ENCODE assay signal across 19 mouse cellular contexts in the genomic region with DNA sequence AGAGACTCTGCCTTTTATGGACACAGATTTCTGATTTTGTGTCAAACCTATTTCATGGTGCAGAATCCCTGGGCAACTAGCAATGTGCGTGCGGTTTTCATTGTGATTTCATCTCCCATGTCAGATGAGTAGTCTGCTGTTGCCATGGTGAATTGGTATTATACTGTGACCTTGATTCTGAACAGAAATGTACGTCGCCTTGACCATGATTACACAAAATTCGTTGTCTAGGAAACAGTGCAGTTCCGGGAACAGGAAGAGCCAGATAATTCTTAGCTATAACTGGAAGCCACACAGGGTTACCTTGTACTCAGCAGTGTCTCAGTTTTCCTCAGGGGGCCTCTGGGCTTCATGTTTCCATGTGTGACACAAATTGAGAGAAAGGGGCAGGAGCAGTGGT. TPM values are rescaled to one million over a fixed set of nuclear protein-coding genes. Genes with fewer than 3 reads are reported as not detected.
DNase-seq lines count a peak whose midpoint lies in the region; ATAC-seq lines count a peak whose summit lies in the region.
"Had no signal": no experiment of that assay in that cellular context is flagged by ENCODE, and none has a peak within 500 bp of the region (broad histone marks: within the 10 kb centered on the region; RNA-seq: fewer than 3 reads in every experiment).

No protein-coding gene starts in this region.

- peak overlapping the region; percentile 53 for H3K27ac ChIP-seq in hindbrain, embryonic 13.5 days
- no peak overlapping the region for H3K27ac ChIP-seq in hindbrain, embryonic 12.5 days
- no peak overlapping the region for H3K27ac ChIP-seq in hindbrain, embryonic 16.5 days (ENCODE audit: low read depth, low read length)
- H3K27ac ChIP-seq: kidney, embryonic 15.5 days; left cerebral cortex, adult 2 months; lung, embryonic 15.5 days; stomach, embryonic 15.5 days had no signal

- H3K27me3 ChIP-seq in hindbrain, embryonic 13.5 days: no peaks in the 10 kb centered on the region
- H3K27me3 ChIP-seq in hindbrain, embryonic 12.5 days: no peaks in the 10 kb centered on the region
- H3K27me3 ChIP-seq in hindbrain, embryonic 16.5 days (replicated peaks; ENCODE audit: control insufficient read depth, insufficient read depth, low read length): no peaks in the 10 kb centered on the region
- H3K27me3 ChIP-seq: lung, embryonic 15.5 days; stomach, embryonic 15.5 days had no signal

- ATAC-seq in hindbrain, embryonic 13.5 days (ENCODE audit: low FRiP score): peak; percentile 43; the same call in 1 of the 2 replicates
- no peak for ATAC-seq in hindbrain, embryonic 12.5 days (ENCODE audit: low FRiP score)
- ATAC-seq in hindbrain, embryonic 16.5 days: peak; percentile 80

- H3K9ac ChIP-seq in hindbrain, embryonic 13.5 days: no peak overlapping the region
- no peak overlapping the region for H3K9ac ChIP-seq in hindbrain, embryonic 12.5 days
- no peak overlapping the region for H3K9ac ChIP-seq in hindbrain, embryonic 16.5 days (ENCODE audit: low read depth, low read length)
- H3K9ac ChIP-seq: kidney, embryonic 15.5 days; lung, embryonic 15.5 days; stomach, embryonic 15.5 days had no signal

- 64% methylated on average over 6 of the region's 6 CpGs for WGBS in hindbrain, embryonic 13.5 days
- WGBS in hindbrain, embryonic 12.5 days: 78% methylated on average over 6 of the region's 6 CpGs
- WGBS in hindbrain, embryonic 16.5 days: 42% methylated on average over 6 of the region's 6 CpGs

- no peaks in the 10 kb centered on the region for H3K36me3 ChIP-seq in hindbrain, embryonic 13.5 days
- no peaks in the 10 kb centered on the region for H3K36me3 ChIP-seq in hindbrain, embryonic 12.5 days
- H3K36me3 ChIP-seq in hindbrain, embryonic 16.5 days (ENCODE audit: control insufficient read depth, insufficient read depth, low read length): no peaks in the 10 kb centered on the region
- H3K36me3 ChIP-seq: kidney, embryonic 15.5 days; lung, embryonic 15.5 days; stomach, embryonic 15.5 days had no signal

- H3K4me3 ChIP-seq in hindbrain, embryonic 13.5 days: no peak overlapping the region
- no peak overlapping the region for H3K4me3 ChIP-seq in hindbrain, embryonic 12.5 days
- H3K4me3 ChIP-seq in hindbrain, embryonic 16.5 days (ENCODE audit: low read length): no peak overlapping the region
- H3K4me3 ChIP-seq: kidney, embryonic 15.5 days; left cerebral cortex, adult 2 months; lung, embryonic 15.5 days; megakaryocyte, embryonic 14.5 days; stomach, embryonic 15.5 days had no signal

- H3K4me1 ChIP-seq in hindbrain, embryonic 13.5 days (replicated peaks): 0 out of 2 replicates have a peak, but pooled peaks cover 3% of the 10 kb centered on the region
- H3K4me1 ChIP-seq in hindbrain, embryonic 12.5 days: no peaks in the 10 kb centered on the region
- no peaks in the 10 kb centered on the region for H3K4me1 ChIP-seq in hindbrain, embryonic 16.5 days (ENCODE audit: control insufficient read depth, insufficient read depth, low read depth, low read length)
- H3K4me1 ChIP-seq: kidney, embryonic 15.5 days; lung, embryonic 15.5 days; stomach, embryonic 15.5 days had no signal

- H3K4me2 ChIP-seq in hindbrain, embryonic 13.5 days: no peak overlapping the region
- H3K4me2 ChIP-seq in hindbrain, embryonic 12.5 days (replicated peaks): no peak overlapping the region
- H3K4me2 ChIP-seq in hindbrain, embryonic 16.5 days (ENCODE audit: low read length): no peak overlapping the region
- H3K4me2 ChIP-seq: kidney, embryonic 15.5 days; lung, embryonic 15.5 days; stomach, embryonic 15.5 days had no signal

- DNase-seq in right cerebral cortex, adult 2 months (ENCODE audit: low spot score in 2 of 2): peak; percentile 4 to 15
- DNase-seq in right cerebral cortex, postnatal 14 days: no peak
- no peak for DNase-seq in kidney, postnatal 14 days
- no peak for DNase-seq in ovary, adult 18-20 months (ENCODE audit: low spot score)
- DNase-seq: cerebellum, adult 18-20 months; embryo, embryonic 11 days; gastrocnemius, postnatal 36 days; thymus, postnatal 4 days had no signal

- H3K9me3 ChIP-seq in hindbrain, embryonic 13.5 days: no peaks in the 10 kb centered on the region
- H3K9me3 ChIP-seq in hindbrain, embryonic 12.5 days (replicated peaks): no peaks in the 10 kb centered on the region
- H3K9me3 ChIP-seq in hindbrain, embryonic 16.5 days (ENCODE audit: control insufficient read depth, low read length): no peaks in the 10 kb centered on the region
- H3K9me3 ChIP-seq: kidney, embryonic 15.5 days; lung, embryonic 15.5 days; stomach, embryonic 15.5 days had no signal

RNA-seq across cellular contexts. Expression of a gene that starts 14.1 kb away (rescaled TPM):
- polyA plus RNA-seq in hindbrain, embryonic 13.5 days (2015; fragmentation: Nextera tagmentation; extraction: Ambion mirVana): not detected in 2 replicates
- not detected in 2 replicates for polyA plus RNA-seq in hindbrain, embryonic 12.5 days (2016; fragmentation: Nextera tagmentation; extraction: Ambion mirVana)
- 0.09 and 0.15 TPM in 2 replicates for polyA plus RNA-seq in hindbrain, embryonic 16.5 days (2015; fragmentation: Nextera tagmentation; extraction: Ambion mirVana)
- polyA plus RNA-seq: heart, embryonic 14.5 days; kidney, embryonic 15.5 days; liver, adult 2 months; lung, embryonic 15.5 days; neural tube, embryonic 11.5 days; stomach, embryonic 15.5 days had no signal

RNA-seq across cellular contexts. Expression of a gene that starts 26.5 kb away (rescaled TPM):
- 0.51 and 0.67 TPM in 2 replicates for polyA plus RNA-seq in hindbrain, embryonic 13.5 days (2015; fragmentation: Nextera tagmentation; extraction: Ambion mirVana)
- 0.14 and 0.23 TPM in 2 replicates for polyA plus RNA-seq in hindbrain, embryonic 12.5 days (2016; fragmentation: Nextera tagmentation; extraction: Ambion mirVana)
- polyA plus RNA-seq in hindbrain, embryonic 16.5 days (2015; fragmentation: Nextera tagmentation; extraction: Ambion mirVana): 1.7 and 1.9 TPM in 2 replicates
- polyA plus RNA-seq: heart, embryonic 14.5 days; liver, adult 2 months; neural tube, embryonic 11.5 days had no signal

RNA-seq across cellular contexts. Expression of a gene that starts 42.0 kb away (rescaled TPM):
- polyA plus RNA-seq in hindbrain, embryonic 13.5 days (2015; fragmentation: Nextera tagmentation; extraction: Ambion mirVana): 10.6 and 10.9 TPM in 2 replicates
- polyA plus RNA-seq in hindbrain, embryonic 12.5 days (2016; fragmentation: Nextera tagmentation; extraction: Ambion mirVana): 19.0 and 20.7 TPM in 2 replicates
- polyA plus RNA-seq in hindbrain, embryonic 16.5 days (2015; fragmentation: Nextera tagmentation; extraction: Ambion mirVana): 8.4 and 12.5 TPM in 2 replicates

RNA-seq across cellular contexts. Expression of a gene that starts 47.8 kb away (rescaled TPM):
- not detected in 2 replicates for polyA plus RNA-seq in hindbrain, embryonic 13.5 days (2015; fragmentation: Nextera tagmentation; extraction: Ambion mirVana)
- polyA plus RNA-seq in hindbrain, embryonic 12.5 days (2016; fragmentation: Nextera tagmentation; extraction: Ambion mirVana): not detected in 2 replicates
- polyA plus RNA-seq in hindbrain, embryonic 16.5 days (2015; fragmentation: Nextera tagmentation; extraction: Ambion mirVana): not detected in 2 replicates
- polyA plus RNA-seq: heart, embryonic 14.5 days; kidney, embryonic 15.5 days; liver, adult 2 months; lung, embryonic 15.5 days; neural tube, embryonic 11.5 days; stomach, embryonic 15.5 days had no signal

RNA-seq across cellular contexts. Expression of a gene that starts 50.7 kb away (rescaled TPM):
- not detected in 2 replicates for polyA plus RNA-seq in hindbrain, embryonic 13.5 days (2015; fragmentation: Nextera tagmentation; extraction: Ambion mirVana)
- not detected in 2 replicates for polyA plus RNA-seq in hindbrain, embryonic 12.5 days (2016; fragmentation: Nextera tagmentation; extraction: Ambion mirVana)
- not detected in 2 replicates for polyA plus RNA-seq in hindbrain, embryonic 16.5 days (2015; fragmentation: Nextera tagmentation; extraction: Ambion mirVana)
- polyA plus RNA-seq: heart, embryonic 14.5 days; liver, adult 2 months; lung, embryonic 15.5 days; neural tube, embryonic 11.5 days had no signal

Comparison
In these comparisons a context has a peak if more than half of its experiments do, and no peak if none do; other contexts are left out.
1. DNase-seq: peak in right cerebral cortex, adult 2 months (2 of 2); none in right cerebral cortex, postnatal 14 days (single experiment), kidney, postnatal 14 days (single experiment) and ovary, adult 18-20 months (single experiment).